Mouse (Mus musculus) erythroblast, embryonic 14.5 days (primary cell): Measurements from ENCODE around the gene Ttc39d.

ENCODE experiments used
- GATA1 ChIP-seq: IDR thresholded peaks from 2 replicates; pipeline ENCODE4 v1.6.1; 2012; ENCODE audit warnings: low read length, inconsistent platforms, mixed read lengths
- TAL1 ChIP-seq: IDR thresholded peaks from 3 replicates; pipeline ENCODE4 v1.6.1; 2012; ENCODE audit warnings: low read length, inconsistent platforms, mixed read lengths

- TF ChIP-seq GATA1, result no peak
- TF ChIP-seq TAL1, result no peak
Observed at GRCm38 (mm10) chr17:80175966-80176365, 31.3 kb upstream of the Ttc39d start.
